Mouse (Mus musculus) G1E (cell line): Measurements from ENCODE around the gene Sorbs2.

ENCODE experiments used
- CTCF ChIP-seq: IDR thresholded peaks from 2 replicates; pipeline ENCODE4 v1.5.1; 2012; ENCODE audit warnings: low read depth, low read length, inconsistent platforms, mixed read lengths
- GATA1 ChIP-seq: IDR thresholded peaks from 2 replicates; pipeline ENCODE4 v1.6.1; 2012; ENCODE audit warnings: borderline replicate concordance, low read length, inconsistent platforms, mixed read lengths
- POLR2AphosphoS5 ChIP-seq: IDR thresholded peaks from 2 replicates; pipeline ENCODE4 v1.6.1; 2012; ENCODE audit warnings: low read depth, low read length, inconsistent platforms; ENCODE audit not compliant: insufficient replicate concordance

- TF ChIP-seq CTCF (no peak), POLR2AphosphoS5 (no peak), GATA1 (no peak)
These were observed 21.3 kb downstream of the Sorbs2 start for GRCm38 (mm10) chr8:45528890-45529289.
